Mouse (Mus musculus) c-Kit-positive CD71-positive TER-119-positive erythroid progenitor cells, embryonic 14.5 days (primary cell): ENCODE measurements around the gene Pstpip1.
A peak's percentile ranks its signal among the peaks of the same experiment; 100 is the strongest.

Experiments
- DNase-seq: peaks from one replicate; pipeline ENCODE4 v3.0.0-alpha.2; 2013; ENCODE audit warnings: low spot score

The Pstpip1 gene

GRCm38 (mm10) chr9:56151745-56152481 is 62.2 kb downstream of the Pstpip1 start:
- no peak for DNase-seq

GRCm38 (mm10) chr9:56152482-56153007 is 62.8 kb downstream of the Pstpip1 start:
- no peak for DNase-seq

- DNase-seq: no peak
Measured at GRCm38 (mm10) chr9:56154572-56154971, 64.8 kb downstream of the Pstpip1 start.

- no peak for DNase-seq
Measured at GRCm38 (mm10) chr9:56158077-56158476, 68.3 kb downstream of the Pstpip1 start.

- no peak for DNase-seq
Measured at GRCm38 (mm10) chr9:56159456-56159855, 69.7 kb downstream of the Pstpip1 start.

- DNase-seq: peak; percentile 69
Measured at GRCm38 (mm10) chr9:56160341-56161141, 70.8 kb downstream of the Pstpip1 start.

- no peak for DNase-seq
Measured at GRCm38 (mm10) chr9:56165377-56165776, 75.6 kb downstream of the Pstpip1 start, which contains the start of gene Tspan3. Gene Tspan3 (minus strand): TSS chr9:56165477.

- no peak for DNase-seq
Measured at GRCm38 (mm10) chr9:56166161-56166560, 76.4 kb downstream of the Pstpip1 start.

GRCm38 (mm10) chr9:56167690-56168089 is 77.9 kb downstream of the Pstpip1 start:
- DNase-seq: no peak

GRCm38 (mm10) chr9:56175316-56175715 is 85.6 kb downstream of the Pstpip1 start:
- no peak for DNase-seq

GRCm38 (mm10) chr9:56177354-56177753 is 87.6 kb downstream of the Pstpip1 start:
- DNase-seq: no peak
